Mouse (Mus musculus) bone marrow macrophage, adult 2 months (primary cell): ENCODE measurements around the gene Sufu.

Experiments used
- CTCF ChIP-seq: IDR thresholded peaks from 2 replicates; pipeline ENCODE4 v1.5.1; 2012; ENCODE audit warnings: low read depth, mild to moderate bottlenecking, low read length, moderate library complexity
- POLR2A ChIP-seq: IDR thresholded peaks from 2 replicates; pipeline ENCODE4 v1.6.1; 2012; ENCODE audit warnings: mild to moderate bottlenecking, low read depth, low read length, borderline replicate concordance

DNA sequence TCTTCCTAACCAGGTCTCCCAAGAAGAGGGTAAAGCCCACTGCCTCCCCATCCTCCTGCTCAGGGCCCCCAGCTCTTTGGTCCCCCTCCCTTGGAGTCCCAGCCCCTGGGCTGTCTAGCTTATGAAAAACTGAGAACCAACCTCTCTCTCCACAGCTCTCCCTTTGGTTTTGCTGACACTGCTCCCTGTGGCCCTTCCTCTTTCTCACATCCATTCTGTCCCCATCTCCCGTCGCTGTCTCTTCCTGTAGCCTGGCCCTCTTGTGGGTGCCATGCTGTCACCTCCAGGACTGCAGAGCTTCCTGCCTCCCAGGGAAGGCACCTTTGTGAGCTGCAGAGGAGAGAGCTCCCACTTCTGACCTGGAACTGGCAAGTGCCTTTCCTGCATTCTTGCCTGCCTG, 90.0 kb downstream of the Sufu start:
- TF ChIP-seq CTCF (no peak), POLR2A (no peak)
